Mouse (Mus musculus) megakaryocyte, embryonic 14.5 days (primary cell): ENCODE measurements around the gene Reep1.

Experiments used
- FLI1 ChIP-seq: IDR thresholded peaks from 2 replicates; pipeline ENCODE4 v1.6.1; 2012; ENCODE audit warnings: low read length, inconsistent platforms, mixed read lengths
- GATA1 ChIP-seq: IDR thresholded peaks from 3 replicates; pipeline ENCODE4 v1.6.1; 2012; ENCODE audit warnings: mixed read lengths, low read length, inconsistent platforms, borderline replicate concordance

- TF ChIP-seq GATA1 (no peak), FLI1 (no peak)
Measured at GRCm38 (mm10) chr6:71718322-71718721, 11.0 kb downstream of the Reep1 start.
